Mouse (Mus musculus) small intestine, adult 2 months (tissue): ENCODE data around the gene Cct8l1.

Experiments
- CTCF ChIP-seq: fragments of 200-500 bp; IDR thresholded peaks from 2 replicates; pipeline ENCODE4 v1.5.1; 2012; ENCODE audit warnings: low read depth, mild to moderate bottlenecking, control low read depth, inconsistent platforms, low read length, moderate library complexity, mixed read lengths; ENCODE audit not compliant: insufficient replicate concordance, insufficient read length; ENCODE audit errors: extremely low read depth
- POLR2A ChIP-seq: fragments of 200-500 bp; IDR thresholded peaks from 2 replicates; pipeline ENCODE4 v1.6.1; 2012; ENCODE audit warnings: low read depth, mild to moderate bottlenecking, control low read depth, inconsistent platforms, low read length, moderate library complexity

- no peak for TF ChIP-seq CTCF
- TF ChIP-seq POLR2A, result no peak
These were observed 17.4 kb downstream of the Cct8l1 start for GRCm38 (mm10) chr5:25533298-25533697.
